Mouse (Mus musculus) small intestine, adult 2 months (tissue): ENCODE measurements around the gene Atraid.

ENCODE experiments used
- CTCF ChIP-seq: fragments of 200-500 bp; IDR thresholded peaks from 2 replicates; pipeline ENCODE4 v1.5.1; 2012; ENCODE audit warnings: low read depth, mild to moderate bottlenecking, control low read depth, inconsistent platforms, low read length, moderate library complexity, mixed read lengths; ENCODE audit not compliant: insufficient replicate concordance, insufficient read length; ENCODE audit errors: extremely low read depth
- POLR2A ChIP-seq: fragments of 200-500 bp; IDR thresholded peaks from 2 replicates; pipeline ENCODE4 v1.6.1; 2012; ENCODE audit warnings: low read depth, mild to moderate bottlenecking, control low read depth, inconsistent platforms, low read length, moderate library complexity

DNA sequence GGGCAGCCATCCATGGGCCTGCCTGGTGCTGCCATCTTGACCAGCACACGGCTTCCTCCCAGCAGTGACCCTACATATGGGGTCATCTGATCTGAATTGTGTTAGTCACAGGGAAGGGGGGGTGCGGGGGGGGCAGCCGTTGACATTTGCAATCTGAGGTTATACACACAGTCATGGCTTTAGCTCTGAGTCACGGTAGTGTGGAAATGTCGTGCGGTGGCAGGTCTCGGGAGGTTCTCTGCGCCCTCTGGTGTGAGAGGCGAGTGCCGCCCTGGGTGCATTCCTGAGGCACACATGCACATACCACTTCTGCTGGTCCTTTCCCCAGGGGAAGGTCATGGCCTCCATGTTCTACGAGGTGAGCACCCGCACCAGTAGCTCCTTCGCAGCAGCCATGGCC lies 28.2 kb downstream of the Atraid start:
- TF ChIP-seq CTCF (no peak), POLR2A (no peak)
